Mouse (Mus musculus): ENCODE results near the gene Ccl3. TPM values are rescaled to one million over a fixed set of nuclear protein-coding genes. Genes with fewer than 3 reads are reported as not detected.

Gene Ccl3
- polyA plus RNA-seq, 1 experiment from 2014 or later = 0.61 TPM

- Histone ChIP-seq H3K27ac (no peak overlapping the region), H3K4me3 (no peak overlapping the region), H3K4me1 (no peaks in the 10 kb centered on the region), H3K9ac (no peak overlapping the region), H3K27me3 (no peaks in the 10 kb centered on the region), H3K36me3 (ENCODE audit: poor library complexity, severe bottlenecking) (no peaks in the 10 kb centered on the region), H3K9me3 (replicated peaks) (peaks cover 4% of the 10 kb centered on the region; the same call in 1 of the 2 replicates), H3K4me2 (no peak overlapping the region)
- no peak for ATAC-seq
- WGBS = 94% methylated on average over 2 of the region's 2 CpGs
Measured at GRCm38 (mm10) chr11:83641216-83641615, 7.9 kb downstream of the Ccl3 start.

- Histone ChIP-seq H3K9ac (no peak overlapping the region), H3K36me3 (ENCODE audit: poor library complexity, severe bottlenecking) (no peaks in the 10 kb centered on the region), H3K27ac (no peak overlapping the region), H3K4me1 (no peaks in the 10 kb centered on the region), H3K27me3 (no peaks in the 10 kb centered on the region), H3K9me3 (replicated peaks) (peaks cover 1% of the 10 kb centered on the region; the same call in 1 of the 2 replicates), H3K4me3 (no peak overlapping the region), H3K4me2 (no peak overlapping the region)
- no peak for ATAC-seq
- WGBS = 87% methylated on average over 5 of the region's 5 CpGs
Measured at GRCm38 (mm10) chr11:83640141-83640540, 9.0 kb downstream of the Ccl3 start.

- Histone ChIP-seq H3K4me2 (no peak overlapping the region), H3K9ac (no peak overlapping the region), H3K4me1 (0 out of 2 replicates have a peak, but pooled peaks cover 2% of the 10 kb centered on the region), H3K4me3 (no peak overlapping the region), H3K27me3 (no peaks in the 10 kb centered on the region), H3K36me3 (ENCODE audit: poor library complexity, severe bottlenecking) (no peaks in the 10 kb centered on the region), H3K27ac (no peak overlapping the region), H3K9me3 (replicated peaks) (no peaks in the 10 kb centered on the region)
- WGBS = 82% methylated on average over 3 of the region's 3 CpGs
- no peak for ATAC-seq
Measured at GRCm38 (mm10) chr11:83639533-83639932, 9.6 kb downstream of the Ccl3 start.

GRCm38 (mm10) chr11:83638934-83639333 is 10.2 kb downstream of the Ccl3 start:
- 0 out of 2 replicates have a peak, but pooled peaks cover 7% of the 10 kb centered on the region for H3K4me1 ChIP-seq
- H3K9me3 ChIP-seq (replicated peaks) = no peaks in the 10 kb centered on the region
- ATAC-seq = no peak
- 52% methylated on average over 2 of the region's 2 CpGs for WGBS
- H3K36me3 ChIP-seq (ENCODE audit: poor library complexity, severe bottlenecking) = no peaks in the 10 kb centered on the region
- no peaks in the 10 kb centered on the region for H3K27me3 ChIP-seq
- H3K4me2 ChIP-seq = no peak overlapping the region
- H3K27ac ChIP-seq = no peak overlapping the region
- no peak overlapping the region for H3K4me3 ChIP-seq
- no peak overlapping the region for H3K9ac ChIP-seq

GRCm38 (mm10) chr11:83636742-83637235 is 12.4 kb downstream of the Ccl3 start:
- no peak for ATAC-seq
- Histone ChIP-seq H3K27me3 (no peaks in the 10 kb centered on the region), H3K27ac (no peak overlapping the region), H3K4me2 (no peak overlapping the region), H3K9ac (no peak overlapping the region), H3K4me1 (0 out of 2 replicates have a peak, but pooled peaks cover 7% of the 10 kb centered on the region), H3K9me3 (replicated peaks) (no peaks in the 10 kb centered on the region), H3K4me3 (no peak overlapping the region), H3K36me3 (ENCODE audit: poor library complexity, severe bottlenecking) (no peaks in the 10 kb centered on the region)
- WGBS = 86% methylated on average over 1 of the region's 1 CpGs

- Histone ChIP-seq H3K27me3 (no peaks in the 10 kb centered on the region), H3K27ac (no peak overlapping the region), H3K36me3 (ENCODE audit: poor library complexity, severe bottlenecking) (no peaks in the 10 kb centered on the region), H3K9me3 (replicated peaks) (no peaks in the 10 kb centered on the region), H3K4me1 (0 out of 2 replicates have a peak, but pooled peaks cover 7% of the 10 kb centered on the region), H3K4me3 (no peak overlapping the region), H3K4me2 (no peak overlapping the region), H3K9ac (no peak overlapping the region)
- ATAC-seq = no peak
- WGBS = 88% methylated on average over 2 of the region's 2 CpGs
Measured at GRCm38 (mm10) chr11:83634898-83635297, 14.3 kb downstream of the Ccl3 start.

- no peaks in the 10 kb centered on the region for H3K27me3 ChIP-seq
- no peak overlapping the region for H3K4me3 ChIP-seq
- no peaks in the 10 kb centered on the region for H3K36me3 ChIP-seq (ENCODE audit: poor library complexity, severe bottlenecking)
- no peak overlapping the region for H3K27ac ChIP-seq
- no peak overlapping the region for H3K9ac ChIP-seq
- ATAC-seq = no peak
- no peak overlapping the region for H3K4me2 ChIP-seq
- H3K9me3 ChIP-seq (replicated peaks) = no peaks in the 10 kb centered on the region
- WGBS = 35% methylated on average over 4 of the region's 4 CpGs
- H3K4me1 ChIP-seq = 0 out of 2 replicates have a peak, but pooled peaks cover 7% of the 10 kb centered on the region
Measured at GRCm38 (mm10) chr11:83634425-83634824, 14.7 kb downstream of the Ccl3 start.

GRCm38 (mm10) chr11:83632744-83633143 is 16.4 kb downstream of the Ccl3 start:
- ATAC-seq = no peak
- Histone ChIP-seq H3K4me1 (0 out of 2 replicates have a peak, but pooled peaks cover 7% of the 10 kb centered on the region), H3K36me3 (ENCODE audit: poor library complexity, severe bottlenecking) (no peaks in the 10 kb centered on the region), H3K4me2 (no peak overlapping the region), H3K27ac (no peak overlapping the region), H3K4me3 (no peak overlapping the region), H3K9me3 (replicated peaks) (no peaks in the 10 kb centered on the region), H3K9ac (no peak overlapping the region), H3K27me3 (no peaks in the 10 kb centered on the region)
- WGBS = 74% methylated on average over 4 of the region's 4 CpGs

- no peak for ATAC-seq
- WGBS = 87% methylated on average over 2 of the region's 2 CpGs
- no peak overlapping the region for H3K9ac ChIP-seq
Measured at GRCm38 (mm10) chr11:83631065-83631464, 18.1 kb downstream of the Ccl3 start.

GRCm38 (mm10) chr11:83630630-83631029 is 18.5 kb downstream of the Ccl3 start:
- no peaks in the 10 kb centered on the region for H3K36me3 ChIP-seq (ENCODE audit: poor library complexity, severe bottlenecking)
- H3K9ac ChIP-seq = no peak overlapping the region
- no peak overlapping the region for H3K27ac ChIP-seq
- no peak for ATAC-seq
- no peaks in the 10 kb centered on the region for H3K9me3 ChIP-seq (replicated peaks)
- H3K4me1 ChIP-seq = 0 out of 2 replicates have a peak, but pooled peaks cover 7% of the 10 kb centered on the region
- no peak overlapping the region for H3K4me3 ChIP-seq
- no peaks in the 10 kb centered on the region for H3K27me3 ChIP-seq
- no peak overlapping the region for H3K4me2 ChIP-seq
- WGBS = 90% methylated on average over 1 of the region's 1 CpGs

More at GRCm38 (mm10) chr11:83631065-83631464, 18.1 kb downstream of the Ccl3 start:
- Histone ChIP-seq H3K36me3 (ENCODE audit: poor library complexity, severe bottlenecking) (no peaks in the 10 kb centered on the region), H3K27me3 (no peaks in the 10 kb centered on the region), H3K4me2 (no peak overlapping the region), H3K4me3 (no peak overlapping the region), H3K27ac (no peak overlapping the region), H3K4me1 (0 out of 2 replicates have a peak, but pooled peaks cover 7% of the 10 kb centered on the region), H3K9me3 (replicated peaks) (no peaks in the 10 kb centered on the region)

GRCm38 (mm10) chr11:83628808-83629207 is 20.3 kb downstream of the Ccl3 start:
- Histone ChIP-seq H3K4me3 (no peak overlapping the region), H3K27ac (no peak overlapping the region), H3K27me3 (no peaks in the 10 kb centered on the region), H3K36me3 (ENCODE audit: poor library complexity, severe bottlenecking) (no peaks in the 10 kb centered on the region), H3K9me3 (replicated peaks) (no peaks in the 10 kb centered on the region), H3K4me1 (no peaks in the 10 kb centered on the region), H3K9ac (no peak overlapping the region), H3K4me2 (no peak overlapping the region)
- WGBS = 93% methylated on average over 9 of the region's 9 CpGs
- ATAC-seq = no peak

GRCm38 (mm10) chr11:83623586-83623985 is 25.6 kb downstream of the Ccl3 start:
- H3K4me1 ChIP-seq = no peaks in the 10 kb centered on the region
- no peaks in the 10 kb centered on the region for H3K36me3 ChIP-seq (ENCODE audit: poor library complexity, severe bottlenecking)
- no peak overlapping the region for H3K27ac ChIP-seq
- ATAC-seq = no peak
- no peaks in the 10 kb centered on the region for H3K27me3 ChIP-seq
- H3K9ac ChIP-seq = no peak overlapping the region
- no peak overlapping the region for H3K4me3 ChIP-seq
- H3K4me2 ChIP-seq = no peak overlapping the region
- WGBS = 88% methylated on average over 3 of the region's 3 CpGs
- no peaks in the 10 kb centered on the region for H3K9me3 ChIP-seq (replicated peaks)

- H3K4me2 ChIP-seq = no peak overlapping the region
- no peak overlapping the region for H3K27ac ChIP-seq
- H3K9me3 ChIP-seq (replicated peaks) = no peaks in the 10 kb centered on the region
- no peak for ATAC-seq
- H3K4me1 ChIP-seq = no peaks in the 10 kb centered on the region
- no peak overlapping the region for H3K4me3 ChIP-seq
- H3K36me3 ChIP-seq (ENCODE audit: poor library complexity, severe bottlenecking) = no peaks in the 10 kb centered on the region
- no peak overlapping the region for H3K9ac ChIP-seq
- 98% methylated on average over 1 of the region's 1 CpGs for WGBS
- H3K27me3 ChIP-seq = no peaks in the 10 kb centered on the region
Measured at GRCm38 (mm10) chr11:83619037-83619436, 30.1 kb downstream of the Ccl3 start.

All from forebrain, embryonic 13.5 days (tissue).